Mouse (Mus musculus) liver, embryonic 14.5 days (tissue): ENCODE data around the gene Cntnap2.

Experiments used
- CTCF ChIP-seq: IDR thresholded peaks from 2 replicates; pipeline ENCODE4 v1.5.1; 2016; ENCODE audit warnings: antibody characterized with exemption, low read depth, control low read depth
- EP300 ChIP-seq: IDR thresholded peaks from 2 replicates; pipeline ENCODE4 v1.6.1; 2016; ENCODE audit warnings: antibody characterized with exemption, low read depth

GRCm38 (mm10) chr6:45791612-45792011 lies 732.5 kb downstream of the Cntnap2 start:
- TF ChIP-seq CTCF (no peak), EP300 (no peak)
